Mouse (Mus musculus) bone marrow macrophage, adult 2 months (primary cell): ENCODE data around the gene Sulf2.

ENCODE experiments used
- CTCF ChIP-seq: IDR thresholded peaks from 2 replicates; pipeline ENCODE4 v1.5.1; 2012; ENCODE audit warnings: low read depth, mild to moderate bottlenecking, low read length, moderate library complexity
- POLR2A ChIP-seq: IDR thresholded peaks from 2 replicates; pipeline ENCODE4 v1.6.1; 2012; ENCODE audit warnings: mild to moderate bottlenecking, low read depth, low read length, borderline replicate concordance

- no peak for TF ChIP-seq CTCF
- TF ChIP-seq POLR2A = no peak
Measured at GRCm38 (mm10) chr2:166082661-166083060, 72.8 kb downstream of the Sulf2 start.
